Mouse (Mus musculus): Measurements from ENCODE around the gene Nrip2.

DNA sequence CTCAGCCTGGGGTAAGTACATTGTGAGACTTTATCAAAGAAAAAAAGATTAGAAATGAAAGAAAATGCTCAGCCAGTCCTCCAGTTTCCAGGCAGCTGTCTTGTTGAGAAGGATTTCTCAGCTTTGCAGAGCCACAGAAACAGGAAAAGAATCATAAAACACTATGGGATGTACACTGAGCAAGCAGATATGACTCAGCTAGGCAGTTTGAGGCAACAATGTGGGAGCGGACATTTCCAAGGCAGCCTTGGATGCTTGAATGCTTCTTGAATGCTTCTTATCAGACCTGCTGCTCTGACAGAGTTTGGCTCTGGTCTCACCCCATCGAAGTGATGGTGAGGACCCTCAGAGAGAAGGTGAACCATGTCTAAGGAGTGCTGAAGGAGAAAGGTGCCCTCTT is 21.9 kb downstream of the Nrip2 start:
- no peak for TF ChIP-seq POLR2A (IDR thresholded peaks at IDR 0.05; ENCODE audit: borderline replicate concordance, control insufficient read depth, low read depth, low read length)
- no peak for TF ChIP-seq CTCF (IDR thresholded peaks at IDR 0.05; ENCODE audit: control insufficient read depth, insufficient read depth, low read length)
